Mouse (Mus musculus): Measurements from ENCODE around the gene Samd14. TPM values are rescaled to one million over a fixed set of nuclear protein-coding genes. Genes with fewer than 3 reads are reported as not detected.

Samd14 gene
- polyA plus RNA-seq, 1 experiment from 2014 or later, result 6.9 TPM

DNA sequence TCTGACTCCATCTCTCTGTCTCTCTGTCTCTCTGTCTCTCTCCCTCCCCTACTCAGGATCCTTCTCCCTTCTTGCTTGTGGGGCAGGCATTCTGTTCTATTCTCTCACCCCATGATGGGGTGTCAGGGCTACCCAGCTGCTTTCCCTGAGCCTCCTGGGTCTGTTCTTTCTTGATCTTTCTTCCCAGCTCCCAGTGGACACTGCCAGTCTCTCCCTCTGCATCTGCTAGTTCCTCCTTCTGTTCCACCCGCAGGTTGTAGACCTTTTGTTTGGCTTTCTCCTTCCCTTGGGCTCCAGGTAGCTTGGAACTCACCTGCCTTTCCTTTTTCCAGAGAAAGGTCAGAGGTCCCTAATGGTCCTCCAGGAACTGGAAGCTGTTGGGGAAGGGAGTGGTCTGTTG is 1.7 kb downstream of the Samd14 start:
- peaks cover 8% of the 10 kb centered on the region for H3K4me1 ChIP-seq (replicated peaks; ENCODE audit: control insufficient read depth, insufficient read depth, low read length)
- no peak overlapping the region for H3K27ac ChIP-seq (ENCODE audit: low read depth, low read length)
- no peak for ATAC-seq
- 28% methylated on average over 1 of the region's 1 CpGs for WGBS
- no peak overlapping the region for H3K4me3 ChIP-seq (ENCODE audit: low read depth, low read length)
- H3K9ac ChIP-seq (ENCODE audit: low read depth, low read length), result no peak overlapping the region
- no peak for TF ChIP-seq CTCF (IDR thresholded peaks at IDR 0.05; ENCODE audit: low read depth)
- H3K36me3 ChIP-seq (ENCODE audit: control insufficient read depth, insufficient read depth), result no peaks in the 10 kb centered on the region
- no peaks in the 10 kb centered on the region for H3K9me3 ChIP-seq (ENCODE audit: control insufficient read depth)
- H3K4me2 ChIP-seq (replicated peaks; ENCODE audit: low read depth), result peak overlapping the region; percentile 86
- 0 out of 2 replicates have a peak, but pooled peaks cover 4% of the 10 kb centered on the region for H3K27me3 ChIP-seq (replicated peaks; ENCODE audit: control insufficient read depth, insufficient read depth, low read length)

- WGBS, result 49% methylated on average over 3 of the region's 3 CpGs
These were observed 2.4 kb downstream of the Samd14 start for GRCm38 (mm10) chr11:95012075-95012474.

GRCm38 (mm10) chr11:95012487-95012886 is 2.8 kb downstream of the Samd14 start:
- H3K9me3 ChIP-seq (ENCODE audit: control insufficient read depth), result no peaks in the 10 kb centered on the region

More at GRCm38 (mm10) chr11:95012075-95012474, 2.4 kb downstream of the Samd14 start:
- H3K27ac ChIP-seq (ENCODE audit: low read depth, low read length), result no peak overlapping the region
- peaks cover 6% of the 10 kb centered on the region for H3K4me1 ChIP-seq (replicated peaks; ENCODE audit: control insufficient read depth, insufficient read depth, low read length)
- no peak overlapping the region for H3K4me2 ChIP-seq (replicated peaks; ENCODE audit: low read depth)
- TF ChIP-seq CTCF (IDR thresholded peaks at IDR 0.05; ENCODE audit: low read depth), result no peak
- no peak overlapping the region for H3K9ac ChIP-seq (ENCODE audit: low read depth, low read length)
- no peaks in the 10 kb centered on the region for H3K36me3 ChIP-seq (ENCODE audit: control insufficient read depth, insufficient read depth)
- 0 out of 2 replicates have a peak, but pooled peaks cover 4% of the 10 kb centered on the region for H3K27me3 ChIP-seq (replicated peaks; ENCODE audit: control insufficient read depth, insufficient read depth, low read length)
- no peaks in the 10 kb centered on the region for H3K9me3 ChIP-seq (ENCODE audit: control insufficient read depth)
- H3K4me3 ChIP-seq (ENCODE audit: low read depth, low read length), result no peak overlapping the region
- ATAC-seq, result no peak

GRCm38 (mm10) chr11:95015484-95015883 is 5.8 kb downstream of the Samd14 start:
- Histone ChIP-seq H3K9ac (ENCODE audit: low read depth, low read length) (no peak overlapping the region), H3K27me3 (replicated peaks; ENCODE audit: control insufficient read depth, insufficient read depth, low read length) (0 out of 2 replicates have a peak, but pooled peaks cover under 1% of the 10 kb centered on the region), H3K4me2 (replicated peaks; ENCODE audit: low read depth) (no peak overlapping the region), H3K27ac (ENCODE audit: low read depth, low read length) (no peak overlapping the region), H3K36me3 (ENCODE audit: control insufficient read depth, insufficient read depth) (no peaks in the 10 kb centered on the region), H3K4me3 (ENCODE audit: low read depth, low read length) (no peak overlapping the region), H3K9me3 (ENCODE audit: control insufficient read depth) (no peaks in the 10 kb centered on the region), H3K4me1 (replicated peaks; ENCODE audit: control insufficient read depth, insufficient read depth, low read length) (no peaks in the 10 kb centered on the region)
- 65% methylated on average over 3 of the region's 3 CpGs for WGBS
- no peak for TF ChIP-seq CTCF (IDR thresholded peaks at IDR 0.05; ENCODE audit: low read depth)
- no peak for ATAC-seq

More at GRCm38 (mm10) chr11:95012487-95012886, 2.8 kb downstream of the Samd14 start:
- H3K27me3 ChIP-seq (replicated peaks; ENCODE audit: control insufficient read depth, insufficient read depth, low read length), result 0 out of 2 replicates have a peak, but pooled peaks cover 4% of the 10 kb centered on the region
- H3K36me3 ChIP-seq (ENCODE audit: control insufficient read depth, insufficient read depth), result no peaks in the 10 kb centered on the region
- TF ChIP-seq CTCF (IDR thresholded peaks at IDR 0.05; ENCODE audit: low read depth), result no peak
- no peak overlapping the region for H3K4me3 ChIP-seq (ENCODE audit: low read depth, low read length)
- no peak overlapping the region for H3K27ac ChIP-seq (ENCODE audit: low read depth, low read length)
- peaks cover 3% of the 10 kb centered on the region; the same call in 1 of the 2 replicates for H3K4me1 ChIP-seq (replicated peaks; ENCODE audit: control insufficient read depth, insufficient read depth, low read length)
- ATAC-seq, result no peak
- H3K4me2 ChIP-seq (replicated peaks; ENCODE audit: low read depth), result no peak overlapping the region
- no peak overlapping the region for H3K9ac ChIP-seq (ENCODE audit: low read depth, low read length)
- 51% methylated on average over 3 of the region's 3 CpGs for WGBS

DNA sequence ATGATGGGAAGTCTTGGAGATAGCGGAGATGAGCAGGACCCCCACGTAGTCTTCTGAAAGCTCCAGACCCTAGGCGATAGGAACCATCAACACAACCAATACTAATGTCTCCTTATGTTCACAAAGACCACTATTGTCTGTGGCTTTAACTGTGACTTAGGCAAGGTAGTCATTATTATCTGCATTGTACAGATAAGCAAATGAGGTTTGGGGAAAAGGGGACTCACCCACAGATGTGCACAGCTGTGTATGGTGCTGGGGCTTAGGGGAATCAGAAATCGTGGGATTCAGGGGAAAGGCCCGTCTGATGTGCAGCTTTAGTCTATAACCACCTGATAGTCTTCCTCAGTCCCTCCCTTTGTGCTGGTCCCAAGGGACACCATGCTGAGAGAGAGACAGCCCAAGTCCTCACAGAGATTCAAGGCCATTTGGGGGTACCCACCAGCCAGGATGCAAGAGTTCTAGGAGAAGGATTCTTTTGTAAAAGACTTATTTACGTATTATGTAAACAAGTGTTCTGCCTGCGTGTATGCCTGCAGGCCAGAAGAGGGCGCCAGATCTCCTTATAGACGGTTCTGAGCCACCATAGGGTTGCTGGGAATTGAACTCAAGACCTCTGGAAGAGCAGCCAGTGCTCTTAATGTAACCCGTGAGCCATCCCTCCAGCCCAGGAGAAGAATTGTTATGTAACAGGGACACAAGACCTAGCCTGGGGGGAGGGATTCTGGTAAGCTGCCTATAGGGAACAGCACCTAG is 12.7 kb downstream of the Samd14 start:
- ATAC-seq, result no peak
- H3K9me3 ChIP-seq (ENCODE audit: control insufficient read depth), result no peaks in the 10 kb centered on the region
- WGBS, result 80% methylated on average over 10 of the region's 10 CpGs
- H3K4me3 ChIP-seq (ENCODE audit: low read depth, low read length), result no peak overlapping the region
- no peaks in the 10 kb centered on the region for H3K27me3 ChIP-seq (replicated peaks; ENCODE audit: control insufficient read depth, insufficient read depth, low read length)
- peaks cover 35% of the 10 kb centered on the region for H3K36me3 ChIP-seq (ENCODE audit: control insufficient read depth, insufficient read depth)
- no peak overlapping the region; the same call in 1 of the 2 replicates for H3K27ac ChIP-seq (ENCODE audit: low read depth, low read length)
- no peak overlapping the region for H3K9ac ChIP-seq (ENCODE audit: low read depth, low read length)
- H3K4me1 ChIP-seq (replicated peaks; ENCODE audit: control insufficient read depth, insufficient read depth, low read length), result no peaks in the 10 kb centered on the region
- peak; percentile 61 for TF ChIP-seq CTCF (IDR thresholded peaks at IDR 0.05; ENCODE audit: low read depth)
- H3K4me2 ChIP-seq (replicated peaks; ENCODE audit: low read depth), result no peak overlapping the region

DNA sequence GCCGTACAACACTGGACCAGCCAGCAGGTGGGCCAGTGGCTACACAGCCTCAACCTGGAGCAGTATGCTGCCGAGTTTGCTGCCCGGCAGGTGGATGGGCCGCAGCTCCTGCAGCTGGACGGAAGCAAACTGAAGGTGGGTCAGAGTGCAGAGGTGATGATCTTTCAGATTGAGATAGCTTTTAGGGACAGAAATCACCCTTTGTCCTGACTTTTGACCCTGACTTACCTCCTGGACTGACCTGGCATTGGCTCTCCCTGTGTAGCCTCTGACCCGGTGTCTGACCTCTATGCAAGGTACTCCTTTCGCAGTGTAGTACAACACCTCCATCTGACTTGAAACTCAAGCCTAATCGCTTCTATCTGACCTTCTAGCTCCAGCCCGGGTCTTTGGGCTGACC is 13.8 kb downstream of the Samd14 start:
- H3K9me3 ChIP-seq (ENCODE audit: control insufficient read depth), result no peaks in the 10 kb centered on the region
- no peak overlapping the region for H3K9ac ChIP-seq (ENCODE audit: low read depth, low read length)
- no peaks in the 10 kb centered on the region for H3K27me3 ChIP-seq (replicated peaks; ENCODE audit: control insufficient read depth, insufficient read depth, low read length)
- H3K4me1 ChIP-seq (replicated peaks; ENCODE audit: control insufficient read depth, insufficient read depth, low read length), result no peaks in the 10 kb centered on the region
- H3K4me3 ChIP-seq (ENCODE audit: low read depth, low read length), result no peak overlapping the region
- H3K27ac ChIP-seq (ENCODE audit: low read depth, low read length), result no peak overlapping the region
- ATAC-seq, result no peak
- H3K36me3 ChIP-seq (ENCODE audit: control insufficient read depth, insufficient read depth), result peaks cover 39% of the 10 kb centered on the region
- TF ChIP-seq CTCF (IDR thresholded peaks at IDR 0.05; ENCODE audit: low read depth), result no peak
- 92% methylated on average over 9 of the region's 9 CpGs for WGBS
- H3K4me2 ChIP-seq (replicated peaks; ENCODE audit: low read depth), result no peak overlapping the region

All from intestine, postnatal 0 days (tissue).